Mouse (Mus musculus): ENCODE measurements around the gene Pon2.

Gene Pon2

DNA sequence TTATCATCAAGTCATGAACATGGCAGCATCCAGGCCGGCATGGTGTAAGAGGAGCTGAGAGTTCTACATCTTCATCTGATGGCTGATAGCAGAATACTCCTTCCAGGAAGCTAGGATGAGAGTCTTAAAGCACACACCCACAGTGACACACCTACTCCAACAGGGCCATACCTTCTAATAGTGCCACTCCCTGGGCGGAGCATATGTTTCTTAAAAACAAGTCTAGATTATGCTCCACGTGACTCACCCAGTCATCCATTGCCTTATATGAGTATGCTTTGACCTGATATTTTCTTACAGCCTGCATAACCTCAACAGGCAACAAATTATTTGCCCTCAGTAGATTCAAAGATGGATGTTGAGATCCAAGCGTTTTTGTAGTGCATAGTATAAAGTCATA is 80.1 kb downstream of the Pon2 start:
- no peak for DNase-seq
